Mouse (Mus musculus): ENCODE measurements around the gene Dzank1. TPM values are rescaled to one million over a fixed set of nuclear protein-coding genes. Genes with fewer than 3 reads are reported as not detected.

Gene Dzank1
- total RNA-seq, 4 experiments from 2014 or later = 0.57 to 4.0 (median 0.98) TPM

Other genes with a start within 250 kb of the Dzank1 start
- gene Ovol2, start 195.3 kb downstream of the Dzank1 start, total RNA-seq (2022) = not detected
- 10 to 100 TPM; 22.9 to 30.2 (median 27.5) TPM for gene Kat14, start 158.4 kb downstream of the Dzank1 start, total RNA-seq (2022)
- gene Pet117, start 158.4 kb downstream of the Dzank1 start, total RNA-seq (2022) = 10 to 100 TPM in 2 of 4 experiments, 1 to 10 TPM in 2; 8.9 to 13.3 (median 10.7) TPM
- 10 to 100 TPM; 10.6 to 12.8 (median 11.5) TPM for gene Polr3f, start 304 bp upstream of the Dzank1 start, total RNA-seq (2022)
- 10 to 100 TPM; 10.9 to 13.2 (median 11.6) TPM for gene Rbbp9, start 23.5 kb upstream of the Dzank1 start, total RNA-seq (2022)
- gene Sec23b, start 28.8 kb upstream of the Dzank1 start, total RNA-seq (2022) = 10 to 100 TPM; 16.8 to 22.9 (median 19.1) TPM
- gene Smim26, start 66.6 kb upstream of the Dzank1 start, total RNA-seq (2022) = 100 to 1,000 TPM in 1 of 4 experiments, 10 to 100 TPM in 3; 84.8 to 108 (median 94.5) TPM
- gene Dtd1, start 72.5 kb upstream of the Dzank1 start, total RNA-seq (2022) = 10 to 100 TPM; 15.4 to 19.0 (median 17.6) TPM